Mouse (Mus musculus): ENCODE results near the gene Fgf3. TPM values are rescaled to one million over a fixed set of nuclear protein-coding genes. Genes with fewer than 3 reads are reported as not detected.
"Not testable (repeated sequence)": the region's sequence is repeated elsewhere in the genome, so short reads cannot be mapped to it uniquely, and the experiment has no call there.

The Fgf3 gene
- polyA plus RNA-seq, 1 experiment from 2014 or later: 0.05 TPM

DNA sequence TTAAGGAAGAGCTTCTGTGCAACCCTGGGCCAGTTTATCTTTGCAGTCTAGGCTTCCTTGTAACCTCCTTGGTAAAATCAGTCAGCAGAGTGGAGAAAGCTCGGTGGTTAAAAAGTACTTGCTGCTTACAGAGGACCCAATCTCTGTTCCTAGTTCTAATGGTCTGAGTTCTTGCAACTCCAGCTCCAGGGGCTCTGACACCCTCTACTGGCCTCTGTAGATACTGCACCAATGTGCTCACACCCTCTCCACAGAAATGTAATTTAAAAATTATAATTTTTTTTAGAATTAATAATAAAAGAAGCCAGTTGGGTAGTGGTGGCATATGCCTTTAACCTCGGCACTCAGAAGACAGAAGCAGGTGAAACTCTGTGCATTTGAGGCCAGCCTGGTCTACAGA is 49.8 kb downstream of the Fgf3 start:
- H3K4me2 ChIP-seq (ENCODE audit: low read depth, low read length): no peak overlapping the region
- no peaks in the 10 kb centered on the region for H3K9me3 ChIP-seq (replicated peaks; ENCODE audit: control insufficient read depth, low read length)
- H3K36me3 ChIP-seq (ENCODE audit: control insufficient read depth, insufficient read depth): no peaks in the 10 kb centered on the region
- H3K4me3 ChIP-seq (ENCODE audit: low read depth, low read length): no peak overlapping the region
- no peak overlapping the region for H3K27ac ChIP-seq (ENCODE audit: low read length)
- H3K27me3 ChIP-seq (ENCODE audit: control insufficient read depth, insufficient read depth, low read depth, low read length): peaks cover 13% of the 10 kb centered on the region
- no peaks in the 10 kb centered on the region for H3K4me1 ChIP-seq (ENCODE audit: control insufficient read depth, low read depth, low read length)
- ATAC-seq (ENCODE audit: low read depth): no peak
- H3K9ac ChIP-seq (ENCODE audit: low read depth, low read length): no peak overlapping the region
- WGBS (ENCODE audit: insufficient replicate concordance): 41% methylated on average over 2 of the region's 2 CpGs

DNA sequence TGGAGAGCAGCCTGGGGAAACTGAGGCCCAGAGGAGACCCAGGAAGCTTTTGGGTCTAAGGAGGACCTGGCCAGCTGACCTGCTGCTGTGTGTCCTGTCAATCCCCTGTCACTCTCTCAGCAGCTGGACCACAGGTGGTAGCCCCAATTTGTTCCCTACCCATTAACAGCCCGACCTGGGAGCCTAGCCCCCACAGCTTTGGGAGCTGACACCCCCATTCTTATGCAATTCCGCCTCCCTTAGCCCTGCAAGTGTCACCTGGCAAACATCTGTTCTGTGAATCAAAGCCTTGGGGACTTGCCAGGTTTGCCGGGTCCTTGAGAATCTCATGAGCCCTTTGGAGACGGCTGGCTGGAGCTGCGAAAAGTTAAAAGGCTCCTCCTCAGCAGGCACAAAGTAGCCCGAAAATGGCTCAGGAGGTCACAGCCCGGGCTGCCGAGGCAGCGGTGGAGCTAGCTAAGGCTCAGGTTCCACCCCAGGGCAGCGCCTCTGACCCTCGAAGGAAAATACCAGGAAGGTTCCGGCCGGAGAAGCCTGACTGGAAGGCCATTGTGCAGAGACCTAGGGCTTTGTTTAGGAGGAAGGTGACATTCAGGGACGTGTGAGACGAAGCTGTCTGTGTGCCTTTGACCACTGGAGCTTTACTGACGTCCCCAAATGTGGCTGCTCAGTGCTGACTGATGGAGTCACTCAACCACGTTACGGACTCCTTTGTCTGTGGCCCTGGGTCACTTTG is 50.8 kb downstream of the Fgf3 start:
- Histone ChIP-seq H3K9ac (ENCODE audit: low read depth, low read length) (no peak overlapping the region), H3K4me1 (ENCODE audit: control insufficient read depth, low read depth, low read length) (no peaks in the 10 kb centered on the region), H3K27ac (ENCODE audit: low read length) (no peak overlapping the region), H3K4me2 (ENCODE audit: low read depth, low read length) (no peak overlapping the region), H3K9me3 (replicated peaks; ENCODE audit: control insufficient read depth, low read length) (no peaks in the 10 kb centered on the region), H3K36me3 (ENCODE audit: control insufficient read depth, insufficient read depth) (no peaks in the 10 kb centered on the region), H3K27me3 (ENCODE audit: control insufficient read depth, insufficient read depth, low read depth, low read length) (peaks cover 13% of the 10 kb centered on the region), H3K4me3 (ENCODE audit: low read depth, low read length) (no peak overlapping the region)
- ATAC-seq (ENCODE audit: low read depth): no peak
- 12% methylated on average over 18 of the region's 18 CpGs for WGBS (ENCODE audit: insufficient replicate concordance)

DNA sequence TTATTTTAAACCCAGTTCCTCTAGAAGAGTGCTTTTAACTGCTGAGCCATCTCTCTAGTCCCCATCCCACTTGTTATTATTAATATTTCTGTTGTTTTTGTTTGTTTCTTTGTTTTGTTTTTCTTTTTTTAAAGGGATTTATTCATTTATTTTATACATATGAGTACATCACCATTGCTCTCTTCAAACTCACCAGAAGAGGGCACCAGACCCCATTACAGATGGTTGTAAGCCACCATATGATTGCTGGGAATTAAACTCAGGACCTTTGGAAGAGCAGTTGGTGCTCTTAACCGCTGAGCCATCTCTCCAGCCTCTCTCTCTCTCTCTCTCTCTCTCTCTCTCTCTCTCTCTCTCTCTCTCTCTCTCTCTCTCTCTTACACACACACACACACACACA is 52.8 kb downstream of the Fgf3 start:
- H3K27ac ChIP-seq (ENCODE audit: low read length); H3K36me3 ChIP-seq (ENCODE audit: control insufficient read depth, insufficient read depth); H3K4me2 ChIP-seq (ENCODE audit: low read depth, low read length); H3K4me1 ChIP-seq (ENCODE audit: control insufficient read depth, low read depth, low read length); H3K4me3 ChIP-seq (ENCODE audit: low read depth, low read length); H3K9ac ChIP-seq (ENCODE audit: low read depth, low read length); H3K9me3 ChIP-seq (replicated peaks; ENCODE audit: control insufficient read depth, low read length); ATAC-seq (ENCODE audit: low read depth): not testable (repeated sequence)
- 81% methylated on average over 1 of the region's 1 CpGs for WGBS (ENCODE audit: insufficient replicate concordance)
- H3K27me3 ChIP-seq (ENCODE audit: control insufficient read depth, insufficient read depth, low read depth, low read length): peaks cover 26% of the 10 kb centered on the region

DNA sequence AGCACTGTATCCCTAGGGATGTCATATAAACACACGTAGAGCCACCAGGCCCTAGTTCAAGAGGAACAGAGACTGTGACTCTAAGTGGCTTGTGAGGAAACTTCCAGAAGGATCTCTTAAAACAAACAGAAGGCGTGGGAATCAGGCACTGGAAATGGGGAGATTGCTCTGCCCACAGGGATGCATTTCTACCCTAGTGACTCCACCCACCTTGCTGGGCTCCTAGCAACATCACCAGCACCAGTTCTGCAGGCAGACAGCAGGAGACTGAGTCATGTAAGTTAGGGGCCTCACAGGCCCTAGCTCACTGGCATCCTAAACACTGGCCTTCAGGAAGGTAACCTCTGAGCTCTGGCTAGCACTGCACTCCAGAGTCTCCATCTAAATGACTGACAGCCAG is 54.0 kb downstream of the Fgf3 start:
- 61% methylated on average over 2 of the region's 2 CpGs for WGBS (ENCODE audit: insufficient replicate concordance)
- H3K9me3 ChIP-seq (replicated peaks; ENCODE audit: control insufficient read depth, low read length): no peaks in the 10 kb centered on the region
- ATAC-seq (ENCODE audit: low read depth): no peak
- no peak overlapping the region for H3K9ac ChIP-seq (ENCODE audit: low read depth, low read length)
- H3K27ac ChIP-seq (ENCODE audit: low read length): no peak overlapping the region
- H3K4me2 ChIP-seq (ENCODE audit: low read depth, low read length): no peak overlapping the region
- no peaks in the 10 kb centered on the region for H3K36me3 ChIP-seq (ENCODE audit: control insufficient read depth, insufficient read depth)
- peaks cover 10% of the 10 kb centered on the region for H3K4me1 ChIP-seq (ENCODE audit: control insufficient read depth, low read depth, low read length)
- H3K27me3 ChIP-seq (ENCODE audit: control insufficient read depth, insufficient read depth, low read depth, low read length): peaks cover 38% of the 10 kb centered on the region
- H3K4me3 ChIP-seq (ENCODE audit: low read depth, low read length): no peak overlapping the region

DNA sequence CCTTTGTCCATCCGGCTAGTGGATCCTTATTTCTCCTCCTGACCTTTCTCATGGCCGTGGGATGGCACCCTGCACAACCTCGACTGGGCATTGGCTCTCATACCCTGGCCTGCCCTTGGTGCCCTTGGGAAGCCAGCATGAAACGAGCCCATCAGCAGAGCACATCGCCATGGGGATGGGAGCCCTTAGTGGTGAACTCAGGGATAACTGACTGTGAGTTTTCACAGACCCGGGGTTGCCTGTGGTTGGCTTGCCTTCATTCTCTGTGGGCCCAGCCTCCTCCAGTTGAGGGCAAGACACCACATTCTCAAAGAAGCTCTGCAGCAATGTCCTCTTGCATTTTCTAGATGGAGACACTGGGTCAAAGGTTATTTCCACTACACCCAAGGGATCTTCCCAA is 54.4 kb downstream of the Fgf3 start:
- Histone ChIP-seq H3K4me3 (ENCODE audit: low read depth, low read length) (no peak overlapping the region), H3K9me3 (replicated peaks; ENCODE audit: control insufficient read depth, low read length) (no peaks in the 10 kb centered on the region), H3K9ac (ENCODE audit: low read depth, low read length) (no peak overlapping the region), H3K27ac (ENCODE audit: low read length) (no peak overlapping the region), H3K27me3 (ENCODE audit: control insufficient read depth, insufficient read depth, low read depth, low read length) (peaks cover 42% of the 10 kb centered on the region), H3K4me1 (ENCODE audit: control insufficient read depth, low read depth, low read length) (peaks cover 10% of the 10 kb centered on the region), H3K4me2 (ENCODE audit: low read depth, low read length) (no peak overlapping the region), H3K36me3 (ENCODE audit: control insufficient read depth, insufficient read depth) (no peaks in the 10 kb centered on the region)
- 31% methylated on average over 6 of the region's 6 CpGs for WGBS (ENCODE audit: insufficient replicate concordance)
- ATAC-seq (ENCODE audit: low read depth): no peak

Other genes starting within 250 kb of the Fgf3 start
- gene Ano1, start 86.1 kb upstream of the Fgf3 start, polyA plus RNA-seq (2015; fragmentation: Nextera tagmentation; extraction: Ambion mirVana): 1.3 TPM in 2 replicates
- not detected in 2 replicates for gene Fgf4, start 9.3 kb downstream of the Fgf3 start, polyA plus RNA-seq (2015; fragmentation: Nextera tagmentation; extraction: Ambion mirVana)
- not detected in 2 replicates for gene Fgf15, start 58.4 kb downstream of the Fgf3 start, polyA plus RNA-seq (2015; fragmentation: Nextera tagmentation; extraction: Ambion mirVana)
- 8.8 and 9.0 TPM in 2 replicates for gene LTO1, start 77.0 kb downstream of the Fgf3 start, polyA plus RNA-seq (2015; fragmentation: Nextera tagmentation; extraction: Ambion mirVana)
- 20.5 and 20.9 TPM in 2 replicates for gene Ccnd1, start 101.8 kb downstream of the Fgf3 start, polyA plus RNA-seq (2015; fragmentation: Nextera tagmentation; extraction: Ambion mirVana)